Mouse (Mus musculus) frontal cortex, postnatal 36 days (tissue): Measurements from ENCODE around the gene B4galt4.
"Not testable (repeated sequence)": the region's sequence is repeated elsewhere in the genome, so short reads cannot be mapped to it uniquely, and the experiment has no call there.

Source experiments
- DNase-seq, 2 experiments: peaks; one replicate each; pipeline ENCODE4 v3.0.0; 2022; ENCODE audit warnings: low spot score in 2 of 2

Gene B4galt4

GRCm38 (mm10) chr16:38769529-38769928 is 27.5 kb downstream of the B4galt4 start:
- DNase-seq = no peak

- no peak for DNase-seq
Observed at GRCm38 (mm10) chr16:38771145-38771544, 29.1 kb downstream of the B4galt4 start.

- no peak for DNase-seq
Observed at GRCm38 (mm10) chr16:38772906-38773496, 30.9 kb downstream of the B4galt4 start.

GRCm38 (mm10) chr16:38774964-38775746 is 33.1 kb downstream of the B4galt4 start:
- no peak for DNase-seq

GRCm38 (mm10) chr16:38776342-38776741 is 34.3 kb downstream of the B4galt4 start:
- DNase-seq = no peak

- no peak for DNase-seq
Observed at GRCm38 (mm10) chr16:38780960-38781572, 39.0 kb downstream of the B4galt4 start.

GRCm38 (mm10) chr16:38781946-38782345 is 39.9 kb downstream of the B4galt4 start:
- no peak for DNase-seq

- no peak for DNase-seq
Observed at GRCm38 (mm10) chr16:38782524-38783067, 40.5 kb downstream of the B4galt4 start.

- DNase-seq = no peak
Observed at GRCm38 (mm10) chr16:38785301-38785700, 43.2 kb downstream of the B4galt4 start.

GRCm38 (mm10) chr16:38789016-38789415 is 47.0 kb downstream of the B4galt4 start:
- no peak for DNase-seq

- DNase-seq = no peak
Observed at GRCm38 (mm10) chr16:38789966-38790365, 47.9 kb downstream of the B4galt4 start.

- no peak for DNase-seq
Observed at GRCm38 (mm10) chr16:38793120-38793519, 51.1 kb downstream of the B4galt4 start.

GRCm38 (mm10) chr16:38798957-38799450 is 56.9 kb downstream of the B4galt4 start:
- DNase-seq = no peak

- no peak for DNase-seq
Observed at GRCm38 (mm10) chr16:38800091-38800490, 58.0 kb downstream of the B4galt4 start, which contains the start of gene Upk1b. Gene Upk1b (minus strand): TSS chr16:38800328.

- DNase-seq = not testable (repeated sequence)
Observed at GRCm38 (mm10) chr16:38807796-38808195, 65.7 kb downstream of the B4galt4 start.

- DNase-seq = no peak
Observed at GRCm38 (mm10) chr16:38810196-38810595, 68.1 kb downstream of the B4galt4 start.

- peak; percentile 38 to 61 for DNase-seq
Observed at GRCm38 (mm10) chr16:38812521-38812920, 70.5 kb downstream of the B4galt4 start.
